Mouse (Mus musculus) skeletal muscle tissue, adult 2 months (tissue): ENCODE measurements around the gene Whamm.

ENCODE experiments used
- DNase-seq: peaks from one replicate; pipeline ENCODE4 v3.0.0-alpha.2; 2012; ENCODE audit warnings: low read depth, low spot score

Gene Whamm

DNA sequence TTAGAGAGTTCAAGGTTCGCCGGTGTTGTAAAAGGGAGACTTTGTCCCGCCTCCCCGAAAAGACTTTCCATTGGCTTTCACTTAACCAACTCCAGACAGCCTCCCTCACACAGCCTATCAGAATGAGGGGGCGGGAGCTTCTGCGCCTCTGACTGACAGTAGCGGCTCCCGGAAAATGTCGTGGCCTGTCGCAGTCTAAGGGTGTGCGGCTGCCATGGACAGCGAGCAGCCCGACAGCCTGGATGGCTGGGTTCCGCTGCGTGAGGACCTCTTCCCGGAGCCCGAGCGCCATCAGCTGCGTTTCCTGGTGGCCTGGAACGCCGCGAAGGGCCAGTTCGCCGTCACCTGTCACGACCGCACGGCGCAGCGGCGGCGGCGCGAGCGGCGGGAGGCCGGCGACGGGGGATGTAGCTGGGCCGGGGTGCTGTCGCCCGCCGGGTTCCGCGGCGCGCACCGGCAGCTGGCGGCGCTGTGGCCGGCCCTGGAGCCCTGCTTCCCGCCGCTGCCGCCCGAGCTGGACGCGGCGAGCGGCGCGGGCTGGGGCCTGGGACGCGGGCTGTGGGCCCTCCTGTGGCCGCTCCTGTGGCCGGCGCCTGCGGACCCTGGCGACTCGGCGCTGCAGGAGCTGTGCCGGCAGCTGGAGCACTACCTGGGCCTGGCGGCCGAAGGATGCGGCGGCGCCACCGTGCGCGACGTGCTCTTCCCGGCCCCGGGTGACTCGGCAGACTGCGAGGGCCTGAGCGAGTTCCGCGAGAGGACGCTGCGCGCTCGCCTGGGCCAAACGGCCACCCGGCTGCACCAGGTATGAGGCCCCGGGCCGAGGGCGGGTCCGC is at the start of gene Whamm:
TSS of gene Whamm (plus strand) at position 159 of the 833 bp plus-strand sequence.
- DNase-seq: peak; percentile 92

- DNase-seq: peak; percentile 96
These were observed 47.9 kb upstream of the Whamm start for GRCm38 (mm10) chr7:81523008-81523662.

DNA sequence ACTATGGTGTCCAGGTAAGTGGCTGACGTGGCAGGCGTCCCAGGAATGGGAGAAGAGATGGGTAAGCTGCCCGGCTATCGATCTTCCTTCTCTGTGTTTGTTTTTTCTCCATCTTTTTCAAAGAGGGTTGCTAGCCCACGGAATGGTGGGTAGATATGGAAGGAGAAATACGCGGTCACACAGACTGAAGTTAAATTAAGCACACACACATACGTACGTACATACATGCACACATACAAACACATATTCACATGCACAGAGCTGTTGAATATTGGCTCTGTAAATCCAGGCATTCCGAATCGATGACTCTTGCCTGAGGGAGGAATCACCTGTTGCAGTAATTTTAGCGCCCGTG is 47.4 kb upstream of the Whamm start:
- no peak for DNase-seq

DNA sequence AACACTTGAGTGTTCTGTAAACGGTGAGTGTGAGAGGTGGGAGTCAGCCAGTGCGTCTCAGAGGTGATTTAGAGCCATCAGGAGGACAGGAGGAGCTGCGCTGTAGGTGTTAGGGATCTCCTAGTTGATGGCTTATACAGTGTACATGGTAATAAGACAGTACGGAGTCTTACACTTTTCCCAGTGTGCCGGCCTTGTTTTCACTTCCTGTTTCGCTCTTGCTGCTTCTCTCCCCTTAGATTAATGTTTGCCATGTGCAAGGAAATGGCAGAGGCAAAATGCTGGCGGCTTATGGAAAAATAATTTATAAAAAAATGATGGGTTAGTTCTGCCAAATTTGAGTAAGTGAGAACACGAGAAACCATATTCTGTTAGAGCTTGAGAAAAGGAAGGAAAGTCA is 42.1 kb upstream of the Whamm start:
- no peak for DNase-seq

- no peak for DNase-seq
These were observed 39.6 kb upstream of the Whamm start for GRCm38 (mm10) chr7:81531462-81531861.

DNA sequence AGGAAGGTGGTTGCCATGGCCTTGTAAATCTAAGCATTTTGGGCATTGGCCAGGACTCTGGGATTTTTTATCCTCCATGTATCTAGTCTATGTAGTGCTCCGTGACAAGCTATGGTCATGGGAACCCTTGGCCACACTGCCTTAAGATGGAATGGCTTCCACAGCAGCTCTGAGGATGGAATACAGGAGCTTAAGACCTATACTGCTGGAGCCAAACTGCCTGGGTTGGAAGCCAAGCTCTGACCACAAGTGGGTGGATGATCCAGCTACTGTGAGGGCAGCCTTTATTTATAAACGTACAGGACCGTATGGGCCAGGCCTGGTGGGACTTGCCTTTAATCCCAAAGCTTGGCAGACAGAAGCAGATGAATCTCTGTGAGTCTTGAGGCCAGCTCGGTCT is 34.6 kb upstream of the Whamm start:
- DNase-seq: no peak

GRCm38 (mm10) chr7:81538070-81538675 is 32.9 kb upstream of the Whamm start:
- no peak for DNase-seq

DNA sequence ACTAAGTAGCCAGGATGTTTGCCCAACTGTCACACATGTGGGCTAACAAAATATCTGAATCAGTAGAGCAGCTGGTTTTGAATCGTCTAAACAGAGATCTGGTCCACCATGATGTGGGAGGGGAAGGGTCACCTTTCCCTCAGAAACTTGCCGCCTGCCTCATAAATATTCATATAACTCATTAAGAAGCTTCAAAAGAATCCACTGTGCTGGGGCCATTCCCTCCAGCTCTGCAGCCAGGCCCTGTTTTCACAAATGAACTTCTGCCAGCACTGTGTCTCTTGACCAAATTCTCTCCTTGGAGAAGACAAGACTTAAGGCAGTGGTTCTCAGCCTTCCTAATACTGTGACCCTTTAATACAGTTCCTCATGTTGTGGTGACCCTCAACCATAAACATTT is 31.5 kb upstream of the Whamm start:
- DNase-seq: no peak

GRCm38 (mm10) chr7:81540999-81541398 is 30.1 kb upstream of the Whamm start:
- no peak for DNase-seq

DNA sequence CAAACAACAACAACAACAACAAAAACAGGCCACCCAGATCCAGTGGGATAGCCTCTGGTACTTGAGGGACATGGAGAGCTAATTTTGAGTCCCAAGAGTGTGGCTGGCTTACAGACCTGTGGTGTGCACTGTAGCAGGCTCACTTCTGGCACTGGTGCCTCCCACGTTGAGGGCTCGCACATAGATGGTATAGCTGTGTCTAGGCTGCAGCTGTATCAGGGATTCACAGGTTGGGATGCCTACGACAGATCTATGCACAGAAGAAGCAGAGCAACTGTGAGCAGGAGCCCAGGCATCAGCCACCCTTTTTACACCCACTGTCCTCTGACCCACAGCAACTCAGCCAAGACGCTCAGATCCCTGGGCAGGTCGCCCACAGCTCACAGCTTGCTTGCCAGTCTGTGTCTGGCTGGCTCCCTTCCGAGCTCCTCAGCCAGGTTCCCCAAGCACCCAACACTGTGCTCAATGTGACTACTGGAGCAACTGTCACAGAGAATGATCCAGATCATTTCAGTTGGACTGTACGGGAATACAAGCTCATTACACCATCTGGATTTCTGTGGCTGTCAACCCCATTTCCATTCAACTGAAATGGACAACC is 29.0 kb upstream of the Whamm start:
- peak; percentile 91 for DNase-seq

DNA sequence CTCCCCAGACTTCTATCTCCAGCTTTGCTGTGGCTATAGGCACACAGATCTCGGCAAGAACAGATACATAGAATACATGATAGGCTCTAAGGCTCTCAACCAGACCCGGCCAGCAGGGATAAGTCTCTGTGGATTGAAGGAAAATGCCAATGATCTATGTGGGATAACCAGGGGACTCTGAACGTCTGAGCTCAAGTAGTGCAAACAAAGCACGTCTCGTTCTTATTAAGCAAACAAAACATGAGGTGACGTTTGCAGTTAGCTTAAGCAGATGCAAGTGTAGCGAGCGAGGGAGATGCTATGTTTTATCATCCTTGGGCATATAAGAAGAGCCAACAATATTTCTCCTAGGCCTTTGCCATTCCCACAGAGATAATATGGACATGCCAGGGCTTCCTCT is 28.1 kb upstream of the Whamm start:
- DNase-seq: no peak

- no peak for DNase-seq
These were observed 22.2 kb upstream of the Whamm start for GRCm38 (mm10) chr7:81548864-81549263.

- no peak for DNase-seq
These were observed 17.5 kb upstream of the Whamm start for GRCm38 (mm10) chr7:81553589-81553988.

- DNase-seq: peak; percentile 27
These were observed 16.7 kb upstream of the Whamm start for GRCm38 (mm10) chr7:81554369-81554768.

DNA sequence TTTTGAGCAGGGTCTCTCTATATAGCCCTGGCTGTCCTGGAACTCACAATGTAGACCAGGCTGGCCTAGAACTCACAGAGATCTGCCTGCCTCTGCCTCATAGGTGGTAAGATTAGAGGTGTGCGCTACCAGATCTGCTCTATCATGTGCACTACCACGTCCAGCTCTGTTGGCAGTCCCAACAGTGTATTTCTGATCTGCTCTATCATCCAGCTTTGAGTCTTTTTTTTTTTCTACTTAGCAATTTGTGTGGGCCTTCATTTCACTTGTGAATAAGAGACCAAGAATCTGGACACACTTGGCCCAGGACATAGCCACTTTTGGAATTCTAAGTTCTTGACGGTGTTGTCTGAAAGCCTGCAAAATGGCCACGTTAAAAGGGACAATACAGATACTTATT is 14.2 kb upstream of the Whamm start:
- no peak for DNase-seq

DNA sequence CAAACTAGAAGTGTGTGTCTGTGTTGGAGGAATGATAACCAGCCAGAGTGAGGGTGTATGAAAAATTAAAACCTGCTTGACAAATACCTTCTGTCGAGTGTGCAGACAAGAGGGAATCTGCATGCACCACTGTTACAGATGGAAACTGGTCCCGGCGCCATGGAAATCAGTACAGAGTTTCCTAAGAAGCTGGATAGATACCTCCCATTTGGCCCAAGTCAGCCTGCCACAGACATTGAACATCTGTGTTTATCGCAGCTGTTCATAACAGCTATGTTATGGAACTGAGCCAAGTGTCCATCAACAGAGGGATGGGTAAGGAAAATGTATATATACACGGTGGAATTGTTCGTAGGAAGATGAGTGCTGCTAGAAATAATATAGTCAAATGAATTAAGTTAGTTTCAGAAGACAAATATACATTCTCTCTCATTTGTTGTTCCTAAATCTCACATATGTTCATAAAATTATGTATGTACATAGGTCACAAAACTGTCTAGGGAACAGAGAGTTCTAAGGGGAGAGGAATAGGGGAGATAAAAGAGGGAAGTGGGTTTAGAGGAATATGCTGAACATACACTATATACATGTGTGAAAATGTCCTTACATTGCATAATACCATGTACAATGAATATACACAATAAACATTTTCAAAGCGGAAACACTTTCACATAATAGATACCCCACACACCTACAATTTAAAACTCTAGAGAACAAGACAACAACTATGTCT is 13.6 kb upstream of the Whamm start:
- no peak for DNase-seq

- no peak for DNase-seq
These were observed 13.1 kb upstream of the Whamm start for GRCm38 (mm10) chr7:81557985-81558360.

DNA sequence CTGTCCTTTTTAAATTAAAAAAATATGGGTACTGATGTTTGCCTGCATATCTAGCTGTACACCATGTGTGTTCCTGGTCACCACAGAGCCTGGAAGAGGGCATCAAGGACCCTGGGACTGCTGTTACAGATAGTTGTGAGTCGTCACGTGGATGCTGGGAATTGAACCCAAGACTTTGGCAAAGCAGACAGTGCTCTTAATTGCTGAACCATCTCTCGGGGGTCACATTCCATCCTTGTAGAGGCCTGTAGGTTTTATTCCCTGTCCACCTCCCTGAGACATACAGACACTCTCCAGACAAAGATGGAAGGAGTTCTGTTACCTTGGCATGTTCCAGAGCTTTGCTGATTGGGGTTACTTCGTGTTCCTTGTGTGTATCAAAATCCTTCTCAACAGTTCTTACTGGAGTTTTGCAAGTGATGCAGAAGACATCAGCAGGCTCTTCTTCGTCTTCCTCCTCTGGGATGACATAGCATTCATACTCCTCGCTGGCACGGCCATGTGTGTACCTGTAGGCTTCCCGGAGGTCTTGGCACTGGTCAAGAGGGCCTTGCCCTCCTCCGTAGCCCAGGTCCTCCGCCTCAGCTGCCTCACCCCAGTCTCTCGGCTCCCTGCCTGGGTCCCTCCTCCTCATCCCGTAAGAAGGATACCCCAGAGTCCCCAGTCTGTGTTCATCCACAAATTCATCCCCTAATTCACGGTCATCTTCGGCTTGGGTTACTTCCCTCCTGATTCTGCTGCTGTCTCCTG is 11.7 kb upstream of the Whamm start:
- no peak for DNase-seq

DNA sequence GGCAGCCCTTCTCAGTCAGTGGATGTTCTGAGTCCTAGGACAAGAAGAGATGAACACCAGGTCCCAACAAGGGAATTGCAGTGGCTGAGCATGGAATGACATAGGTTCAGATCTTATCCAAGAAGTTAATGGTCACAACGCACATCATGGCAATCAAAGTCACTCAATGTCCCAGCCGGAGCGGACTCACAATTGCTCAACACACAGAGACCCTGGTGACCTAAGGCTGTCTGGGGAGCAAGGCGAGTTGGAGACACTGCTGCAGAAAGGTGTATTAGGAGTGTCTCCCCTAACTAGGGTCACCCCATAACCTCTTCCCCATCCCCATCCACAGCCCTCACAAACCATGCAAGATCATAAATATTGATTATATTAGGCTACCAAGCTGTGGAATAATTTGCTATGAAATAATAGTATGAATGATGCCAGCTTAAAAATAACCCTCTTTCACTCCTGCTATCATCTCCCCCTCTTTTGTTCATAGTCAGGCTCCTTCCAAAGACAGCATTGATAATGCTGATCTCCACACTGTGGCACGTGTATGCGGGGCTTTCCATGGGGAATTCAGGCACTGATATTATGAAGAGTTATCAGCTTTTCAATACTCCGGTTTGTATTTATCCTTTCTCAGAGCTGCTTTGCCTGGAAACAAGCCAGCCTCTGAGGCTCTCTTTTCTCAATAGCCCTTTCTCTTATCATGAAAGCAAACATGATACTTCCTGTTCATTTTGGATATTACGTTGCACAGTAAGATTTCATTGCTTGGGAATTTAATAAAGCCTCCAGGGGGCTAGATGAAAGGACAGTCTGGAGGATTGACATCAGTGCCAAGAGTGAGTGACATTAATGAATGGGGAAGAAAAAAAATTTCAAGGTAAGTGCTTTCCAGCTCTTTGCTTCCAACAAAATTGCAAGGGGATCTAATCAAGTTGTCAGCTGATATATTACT is 10.7 kb upstream of the Whamm start:
- no peak for DNase-seq

DNA sequence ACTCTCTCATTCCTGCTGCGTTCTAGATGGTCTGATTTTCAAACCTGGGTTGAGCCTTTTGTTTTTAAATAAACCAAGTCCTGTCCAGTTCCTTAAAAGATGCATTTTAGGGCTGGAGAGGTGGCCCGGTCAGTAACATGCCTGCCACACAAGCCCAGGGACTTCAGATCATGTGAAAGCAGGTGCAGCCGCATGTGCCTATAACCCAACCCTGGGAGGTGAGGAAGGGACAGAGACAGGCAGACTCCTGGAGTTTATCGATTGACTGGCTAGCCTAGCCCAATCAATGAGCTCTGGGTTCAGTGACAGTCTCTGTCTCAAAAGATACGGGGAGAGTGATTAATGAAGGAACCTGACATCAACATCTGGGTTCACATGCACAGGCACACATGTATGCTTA is 9.9 kb upstream of the Whamm start:
- no peak for DNase-seq
